Mouse (Mus musculus) activated CD4-positive, CD25-positive, alpha-beta regulatory T cell, adult 4 months (primary cell): ENCODE results near the gene Man1c1. TPM values are rescaled to one million over a fixed set of nuclear protein-coding genes. Genes with fewer than 3 reads are reported as not detected.

Source experiments
- ATAC-seq: one replicate; pipeline ENCODE4 v1.8.0; 2017
- polyA plus RNA-seq, 2 experiments: library from polyadenylated mRNA; unstranded; fragments of 100-300 nt; shearing (Covaris generic); gene quantifications; one replicate each; pipeline ENCODE4 v1.2.1; 2017

The Man1c1 gene
- 1 to 10 TPM; 1.0 to 1.9 TPM for polyA plus RNA-seq

DNA sequence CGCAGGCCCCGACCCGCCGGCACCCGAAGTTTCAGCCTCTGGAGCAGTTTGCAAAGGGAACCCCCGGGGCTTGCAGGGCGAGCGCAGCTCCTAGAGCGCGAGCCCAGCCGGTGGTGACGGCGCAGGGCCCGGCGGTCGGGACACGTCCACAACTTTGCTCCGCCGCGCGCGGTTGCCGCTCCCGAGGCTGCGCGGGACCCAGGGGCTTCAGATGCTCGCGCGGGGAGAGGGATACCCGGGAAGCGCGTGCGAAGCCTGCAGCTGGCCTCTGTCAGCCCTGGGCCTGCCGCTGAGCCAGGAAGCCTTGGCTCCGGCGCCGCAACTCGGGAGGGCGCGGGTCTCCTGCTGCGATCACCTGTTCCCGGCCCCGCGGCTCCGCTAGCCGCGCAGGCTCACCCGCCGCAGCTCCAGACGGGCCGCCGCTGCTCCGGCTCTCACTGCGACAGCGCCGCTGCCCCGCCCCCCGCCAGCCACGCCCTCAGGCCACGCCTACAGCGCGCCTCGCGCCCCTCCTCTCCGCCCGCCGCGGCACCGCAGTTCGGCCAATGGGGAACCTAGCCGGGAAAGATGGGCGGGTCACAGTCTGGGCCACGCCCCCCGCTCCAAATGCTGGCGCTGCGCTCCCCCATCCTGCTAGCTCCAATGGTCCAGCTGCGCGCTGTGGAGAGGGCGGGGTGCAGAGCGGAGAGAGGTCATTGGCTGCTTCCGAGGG, at the start of gene Man1c1:
Gene Man1c1, minus strand, starts transcription at position 456 of the 712 bp plus-strand sequence.
- ATAC-seq = peak; percentile 93

DNA sequence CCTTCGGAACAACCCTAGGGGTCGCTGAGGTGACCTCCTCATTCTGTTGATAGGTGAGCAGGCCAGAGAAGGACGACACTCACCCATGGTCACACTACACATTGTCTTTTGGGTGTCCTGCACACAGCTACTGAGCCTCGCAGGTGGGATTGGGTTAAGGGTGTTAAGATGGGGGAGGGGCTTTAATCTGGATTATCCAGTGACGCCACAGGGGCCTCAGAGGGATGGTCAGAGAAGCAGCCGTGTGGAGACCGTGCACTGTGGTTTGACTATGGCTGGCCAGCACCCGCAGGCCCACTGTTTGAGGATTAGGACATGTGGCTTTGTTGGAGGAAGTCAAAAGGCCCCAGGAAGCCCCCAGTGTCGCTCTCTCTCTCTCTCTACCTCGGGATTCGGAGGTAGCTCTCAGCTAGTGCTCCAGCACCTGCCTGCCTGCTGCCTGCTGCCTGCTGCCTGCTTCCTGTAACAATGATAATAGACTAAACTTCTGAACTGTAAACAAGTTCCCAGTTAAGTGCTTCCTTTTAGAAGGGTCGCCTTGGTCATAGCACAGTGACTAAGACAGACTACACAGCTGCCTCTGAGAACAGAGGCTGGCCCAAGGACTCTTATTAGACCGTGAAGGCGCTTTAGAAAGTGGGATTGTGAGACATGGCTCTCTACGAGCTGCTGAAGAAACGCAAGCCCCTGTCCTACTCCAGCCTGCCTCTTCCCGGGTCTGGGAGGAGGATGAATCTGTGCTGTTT, 49.6 kb upstream of the Man1c1 start:
- no peak for ATAC-seq

DNA sequence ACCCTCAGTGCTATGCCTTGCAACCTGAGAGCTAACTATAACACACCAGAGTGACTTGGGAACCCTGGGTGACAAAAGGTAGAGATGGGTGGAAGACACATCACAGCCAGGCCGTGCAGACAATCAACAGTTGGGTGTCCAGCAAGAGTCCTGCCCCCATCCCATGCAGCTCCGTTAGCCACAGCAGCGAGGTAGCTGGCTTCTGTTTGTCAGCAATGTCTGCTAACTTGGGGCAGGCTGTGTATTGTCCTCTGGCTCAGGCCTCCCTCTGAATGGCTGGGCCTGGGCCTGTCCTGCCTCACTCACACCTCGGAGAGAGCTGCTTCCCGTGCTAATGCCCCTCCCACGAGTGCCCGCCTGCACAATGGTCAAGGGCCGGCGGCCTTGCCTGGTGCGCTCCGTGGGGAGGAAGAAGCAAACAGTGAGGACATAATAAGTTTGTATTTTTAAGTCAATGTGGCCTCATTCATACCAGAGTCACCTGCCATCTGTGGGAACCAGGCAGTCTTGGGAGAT, 48.9 kb upstream of the Man1c1 start:
- no peak for ATAC-seq

GRCm38 (mm10) chr4:134751682-134752380, 47.7 kb upstream of the Man1c1 start:
- ATAC-seq = peak; percentile 34

- no peak for ATAC-seq
These were observed 46.7 kb upstream of the Man1c1 start for GRCm38 (mm10) chr4:134750825-134751224.

- ATAC-seq = peak; percentile 76
These were observed 46.2 kb upstream of the Man1c1 start for GRCm38 (mm10) chr4:134750263-134750662.

- ATAC-seq = no peak
These were observed 45.4 kb upstream of the Man1c1 start for GRCm38 (mm10) chr4:134749301-134750030.

- ATAC-seq = no peak
These were observed 42.0 kb upstream of the Man1c1 start for GRCm38 (mm10) chr4:134745900-134746661.

GRCm38 (mm10) chr4:134743881-134744633, 40.0 kb upstream of the Man1c1 start:
- ATAC-seq = no peak

DNA sequence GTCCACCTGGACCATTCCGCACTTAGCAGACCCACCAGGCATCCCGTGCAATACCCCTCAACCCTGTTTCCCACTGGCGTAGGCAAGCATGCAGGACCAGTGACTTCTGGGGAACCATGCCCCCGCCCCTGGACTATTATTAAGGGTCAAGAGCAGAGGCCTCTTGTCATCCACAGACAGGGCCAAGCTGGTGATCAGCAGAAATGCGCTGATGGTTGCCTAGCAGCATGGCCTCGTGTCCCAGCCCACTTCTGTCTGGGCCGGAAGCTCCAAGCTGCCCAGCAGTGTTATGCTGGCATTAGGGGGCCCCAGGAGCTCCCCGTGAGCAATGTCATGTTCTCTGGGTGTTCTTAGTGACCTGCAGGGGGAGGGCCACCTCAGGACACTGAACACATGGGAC, 37.9 kb upstream of the Man1c1 start:
- no peak for ATAC-seq

- ATAC-seq = no peak
These were observed 36.1 kb upstream of the Man1c1 start for GRCm38 (mm10) chr4:134740186-134740585.

- ATAC-seq = no peak
These were observed 35.4 kb upstream of the Man1c1 start for GRCm38 (mm10) chr4:134739530-134739929.

DNA sequence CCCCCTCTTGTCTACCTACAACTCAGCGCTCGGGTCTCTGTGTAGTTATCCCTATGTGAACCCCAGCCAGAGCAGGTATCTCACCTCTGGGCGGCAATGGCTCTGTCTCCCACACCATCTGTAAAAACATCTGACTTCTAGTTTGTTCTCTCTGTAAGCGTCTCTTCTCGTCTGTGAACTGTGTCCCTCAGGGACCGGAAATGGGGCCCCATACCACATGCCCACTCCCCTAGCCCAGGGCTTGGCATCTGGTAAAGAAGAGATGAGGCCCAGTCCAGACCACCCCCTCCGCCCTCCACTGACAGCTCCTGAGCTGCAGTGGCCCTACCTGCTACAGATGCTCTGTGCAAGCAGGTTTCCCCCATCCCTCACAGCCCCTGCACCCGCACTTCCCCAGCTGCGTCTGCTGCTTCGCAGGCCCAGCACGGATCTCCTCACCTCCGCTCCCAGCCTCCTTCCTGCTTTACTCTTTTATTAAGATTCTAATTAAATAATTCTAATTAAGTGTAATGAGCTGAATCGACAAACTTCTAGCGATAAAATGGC, 33.3 kb upstream of the Man1c1 start:
- ATAC-seq = no peak

DNA sequence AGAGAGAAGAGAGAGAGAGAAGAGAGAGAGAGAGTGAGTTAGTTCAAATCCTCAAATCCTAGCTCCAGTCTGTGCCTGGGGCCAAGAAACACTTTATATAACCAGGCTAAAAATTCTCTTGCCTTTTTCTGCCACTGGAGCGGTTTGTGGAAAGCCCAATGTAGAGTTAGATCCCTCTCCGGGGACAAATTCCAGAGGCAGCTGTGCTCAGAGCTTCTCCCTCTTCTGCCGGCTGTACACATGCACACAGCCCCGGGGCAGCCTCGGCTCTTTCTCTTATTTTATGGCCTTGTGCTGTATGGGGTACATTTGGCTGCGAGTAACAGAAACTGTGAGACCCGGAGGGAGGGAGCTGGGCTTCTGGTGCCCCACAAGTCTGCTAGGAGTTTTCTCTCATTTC, 32.1 kb upstream of the Man1c1 start:
- ATAC-seq = no peak

- ATAC-seq = peak; percentile 88
These were observed 30.6 kb upstream of the Man1c1 start for GRCm38 (mm10) chr4:134734629-134735081.

- ATAC-seq = peak; percentile 21
These were observed 30.0 kb upstream of the Man1c1 start for GRCm38 (mm10) chr4:134734038-134734628.

- no peak for ATAC-seq
These were observed 29.3 kb upstream of the Man1c1 start for GRCm38 (mm10) chr4:134733371-134733770.

DNA sequence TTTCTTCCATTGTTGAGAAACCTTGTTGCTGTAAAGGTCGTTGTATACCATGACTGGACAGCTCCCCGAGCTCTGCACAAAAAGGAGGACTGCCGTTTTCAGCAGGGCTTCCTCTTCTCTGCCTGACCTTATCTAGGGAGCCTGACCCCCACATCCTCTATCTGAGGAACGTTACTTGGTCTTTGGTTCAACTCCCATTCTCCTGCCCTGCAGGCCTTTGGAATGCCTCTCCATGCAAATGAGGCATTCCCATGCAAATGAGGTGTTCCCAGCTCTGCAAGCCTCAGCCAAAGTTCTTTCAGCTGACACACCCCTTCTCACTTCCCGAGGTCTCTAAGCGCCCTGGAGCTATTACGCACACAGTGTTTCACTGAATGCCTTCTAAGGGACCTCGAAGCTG, 26.0 kb upstream of the Man1c1 start:
- ATAC-seq = no peak

DNA sequence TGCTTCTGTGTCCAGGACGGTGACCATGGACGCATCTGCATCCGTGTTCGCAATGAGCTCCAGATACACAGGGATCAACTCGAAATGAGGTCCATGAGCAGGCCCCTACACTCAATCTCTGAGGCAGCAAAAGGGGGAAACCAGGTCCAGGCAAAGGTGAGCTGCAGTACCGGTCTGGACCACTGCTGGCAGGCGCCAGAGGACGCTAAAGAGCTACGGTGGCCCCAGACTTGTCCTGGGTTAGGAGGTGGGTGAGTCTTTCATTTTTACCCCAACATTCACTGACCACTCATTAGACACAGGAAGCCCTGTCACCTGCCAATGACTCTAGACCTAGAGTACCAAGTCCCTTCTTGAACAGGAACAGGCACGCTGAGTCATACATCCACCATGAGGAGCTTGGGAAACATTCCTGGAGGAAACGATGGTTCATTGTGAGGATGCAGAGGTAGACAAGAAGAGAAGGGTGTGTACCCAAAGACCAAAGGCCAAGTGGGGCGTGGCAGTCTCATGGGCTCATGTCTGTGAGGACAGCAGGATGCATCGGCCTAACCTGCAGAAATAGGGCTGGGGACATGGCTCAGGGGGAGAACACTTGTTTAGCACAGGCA, 21.8 kb upstream of the Man1c1 start:
- ATAC-seq = no peak

DNA sequence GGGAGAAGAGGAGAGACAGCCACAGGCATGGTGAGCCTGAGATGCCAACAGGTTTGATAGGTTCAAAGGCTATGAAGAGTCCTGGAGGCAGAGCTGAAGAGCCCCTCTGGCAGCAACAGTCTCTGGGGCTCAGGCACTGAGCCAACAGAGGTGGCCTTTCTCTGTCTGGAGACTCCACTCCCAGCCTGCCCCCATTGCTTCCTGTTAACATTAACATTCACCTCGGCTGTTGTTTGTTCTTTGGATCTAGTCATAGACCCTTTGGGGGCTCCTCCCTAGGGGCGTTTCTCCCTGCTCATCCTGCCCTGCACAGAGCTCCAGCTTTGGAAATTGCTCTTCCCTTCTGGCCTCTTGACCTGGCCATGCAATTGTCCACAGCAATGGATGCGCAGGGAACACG, 20.9 kb upstream of the Man1c1 start:
- ATAC-seq = no peak
